Mouse (Mus musculus) embryonic facial prominence, embryonic 12.5 days (tissue): ENCODE results near the gene Kank2. TPM values are rescaled to one million over a fixed set of nuclear protein-coding genes. Genes with fewer than 3 reads are reported as not detected.
A peak's percentile ranks its signal among the peaks of the same experiment; 100 is the strongest.

Experiments
- ATAC-seq: fragments of 200-750 bp; cut with Nextera tagmentation; 2 replicates; pipeline ENCODE4 v1.8.0; 2017; ENCODE audit not compliant: insufficient number of reproducible peaks, insufficient read depth, low FRiP score, low TSS enrichment
- H3K27ac ChIP-seq: fragments of 300-500 bp; sonication (generic); 2 replicates; pipeline ENCODE4 v1.5.1; 2016; ENCODE audit warnings: mild to moderate bottlenecking
- H3K27me3 ChIP-seq: fragments of 300-500 bp; sonication (generic); 2 replicates; pipeline ENCODE4 v1.6.1; 2016; ENCODE audit warnings: mild to moderate bottlenecking, moderate library complexity
- H3K36me3 ChIP-seq: fragments of 300-500 bp; sonication (generic); 2 replicates; pipeline ENCODE4 v1.6.1; 2016; ENCODE audit warnings: mild to moderate bottlenecking
- H3K4me1 ChIP-seq: fragments of 300-500 bp; sonication (generic); 2 replicates; pipeline ENCODE4 v1.6.1; 2016
- H3K4me2 ChIP-seq: fragments of 300-500 bp; sonication (generic); replicated peaks from 2 replicates; pipeline ENCODE4 v1.6.1; 2016; ENCODE audit warnings: mild to moderate bottlenecking, moderate library complexity
- H3K4me3 ChIP-seq: fragments of 300-500 bp; sonication (generic); 2 replicates; pipeline ENCODE4 v1.5.1; 2016; ENCODE audit warnings: mild to moderate bottlenecking
- H3K9ac ChIP-seq: fragments of 300-500 bp; sonication (generic); 2 replicates; pipeline ENCODE4 v1.6.1; 2016; ENCODE audit warnings: mild to moderate bottlenecking, moderate library complexity
- H3K9me3 ChIP-seq: fragments of 300-500 bp; sonication (generic); 2 replicates; pipeline ENCODE4 v1.6.1; 2016; ENCODE audit warnings: mild to moderate bottlenecking, moderate library complexity
- WGBS: fragments of 180-500 bp; shearing (Covaris S2); methylation state at CpG from one replicate; pipeline ENCODE4 v1.1.7; 2016; 5-methylcytosine and 5-hydroxymethylcytosine counted together
- polyA plus RNA-seq: library from polyadenylated mRNA; unstranded; fragments of >200 nt; fragmentation: Nextera tagmentation; extraction: Ambion mirVana; gene quantifications from 2 replicates; pipeline ENCODE4 v1.2.1, GENCODE M21; 2016

The Kank2 gene
- polyA plus RNA-seq: 20.4 and 21.6 TPM in 2 replicates

- peak within 1 kb of the TSS; percentile 66 for H3K4me3 ChIP-seq
- no peaks in the 10 kb centered on the region for H3K27me3 ChIP-seq
- peak within 1 kb of the TSS; percentile 83 for H3K9ac ChIP-seq
- H3K4me2 ChIP-seq: peak within 1 kb of the TSS; percentile 70
- no peaks in the 10 kb centered on the region for H3K9me3 ChIP-seq
- peaks cover 24% of the 10 kb centered on the region for H3K4me1 ChIP-seq
- ATAC-seq: peak; percentile 70
- WGBS: under 1% methylated on average over 52 of the region's 52 CpGs
- H3K36me3 ChIP-seq: peaks cover 44% of the 10 kb centered on the region
- H3K27ac ChIP-seq: peak within 1 kb of the TSS; percentile 93
Measured at GRCm38 (mm10) chr9:21798345-21799009, at the start of gene Kank2. Kank2 (minus strand) TSS chr9:21798744.

- peaks cover 20% of the 10 kb centered on the region; the same call in 1 of the 2 replicates for H3K36me3 ChIP-seq
- H3K9me3 ChIP-seq: no peaks in the 10 kb centered on the region
- no peaks in the 10 kb centered on the region for H3K27me3 ChIP-seq
- H3K4me3 ChIP-seq: no peak overlapping the region
- peak overlapping the region; percentile 38; the same call in 1 of the 2 replicates for H3K9ac ChIP-seq
- no peak for ATAC-seq
- 22% methylated on average over 10 of the region's 10 CpGs for WGBS
- H3K27ac ChIP-seq: peak overlapping the region; percentile 84
- H3K4me2 ChIP-seq: peak overlapping the region; percentile 39
- H3K4me1 ChIP-seq: peaks cover 40% of the 10 kb centered on the region
Measured at GRCm38 (mm10) chr9:21847926-21848325, 49.4 kb upstream of the Kank2 start.

- no peaks in the 10 kb centered on the region for H3K9me3 ChIP-seq
- no peaks in the 10 kb centered on the region for H3K27me3 ChIP-seq
- peak overlapping the region; percentile 39 for H3K4me2 ChIP-seq
- no peak overlapping the region for H3K4me3 ChIP-seq
- H3K4me1 ChIP-seq: peaks cover 40% of the 10 kb centered on the region
- H3K9ac ChIP-seq: peak overlapping the region; percentile 38
- ATAC-seq: no peak
- peak overlapping the region; percentile 84 for H3K27ac ChIP-seq
- WGBS: 23% methylated on average over 3 of the region's 3 CpGs
- H3K36me3 ChIP-seq: peaks cover 25% of the 10 kb centered on the region
Measured at GRCm38 (mm10) chr9:21847425-21847824, 48.9 kb upstream of the Kank2 start.

- peak overlapping the region; percentile 38 for H3K9ac ChIP-seq
- H3K4me1 ChIP-seq: peaks cover 36% of the 10 kb centered on the region
- 3% methylated on average over 11 of the region's 11 CpGs for WGBS
- peaks cover 28% of the 10 kb centered on the region for H3K36me3 ChIP-seq
- H3K4me2 ChIP-seq: peak overlapping the region; percentile 39
- H3K27ac ChIP-seq: peak overlapping the region; percentile 84
- H3K27me3 ChIP-seq: no peaks in the 10 kb centered on the region
- no peaks in the 10 kb centered on the region for H3K9me3 ChIP-seq
- ATAC-seq: 0 out of 2 replicates have a peak, but pooled peaks have one; percentile 42
- H3K4me3 ChIP-seq: peak overlapping the region; percentile 13; the same call in 1 of the 2 replicates
Measured at GRCm38 (mm10) chr9:21846755-21847341, 48.3 kb upstream of the Kank2 start.

GRCm38 (mm10) chr9:21845381-21846080 is 47.0 kb upstream of the Kank2 start:
- Histone ChIP-seq H3K4me1 (peaks cover 29% of the 10 kb centered on the region), H3K9me3 (no peaks in the 10 kb centered on the region), H3K9ac (0 out of 2 replicates have a peak overlapping the region, but pooled peaks have one; percentile 24), H3K4me3 (no peak overlapping the region), H3K4me2 (no peak overlapping the region), H3K27me3 (no peaks in the 10 kb centered on the region), H3K36me3 (peaks cover 28% of the 10 kb centered on the region), H3K27ac (no peak overlapping the region)
- WGBS: 39% methylated on average over 14 of the region's 14 CpGs
- ATAC-seq: no peak

- Histone ChIP-seq H3K4me1 (peaks cover 21% of the 10 kb centered on the region), H3K27ac (no peak overlapping the region)
- WGBS: 78% methylated on average over 6 of the region's 6 CpGs
Measured at GRCm38 (mm10) chr9:21843086-21843485, 44.5 kb upstream of the Kank2 start.

GRCm38 (mm10) chr9:21842391-21842790 is 43.8 kb upstream of the Kank2 start:
- H3K4me1 ChIP-seq: peaks cover 14% of the 10 kb centered on the region

More at GRCm38 (mm10) chr9:21843086-21843485, 44.5 kb upstream of the Kank2 start:
- Histone ChIP-seq H3K27me3 (no peaks in the 10 kb centered on the region), H3K4me2 (no peak overlapping the region), H3K4me3 (no peak overlapping the region), H3K36me3 (peaks cover 42% of the 10 kb centered on the region), H3K9me3 (no peaks in the 10 kb centered on the region), H3K9ac (no peak overlapping the region)
- no peak for ATAC-seq

GRCm38 (mm10) chr9:21841340-21841739 is 42.8 kb upstream of the Kank2 start:
- no peak for ATAC-seq
- H3K9ac ChIP-seq: no peak overlapping the region
- H3K27me3 ChIP-seq: no peaks in the 10 kb centered on the region
- H3K36me3 ChIP-seq: peaks cover 58% of the 10 kb centered on the region
- no peak overlapping the region for H3K27ac ChIP-seq
- peaks cover 4% of the 10 kb centered on the region for H3K4me1 ChIP-seq
- no peak overlapping the region for H3K4me2 ChIP-seq
- WGBS: 91% methylated on average over 6 of the region's 6 CpGs
- no peak overlapping the region for H3K4me3 ChIP-seq
- no peaks in the 10 kb centered on the region for H3K9me3 ChIP-seq

More at GRCm38 (mm10) chr9:21842391-21842790, 43.8 kb upstream of the Kank2 start:
- H3K4me3 ChIP-seq: no peak overlapping the region
- no peak overlapping the region for H3K9ac ChIP-seq
- WGBS: 46% methylated on average over 5 of the region's 5 CpGs
- no peak overlapping the region for H3K27ac ChIP-seq
- no peaks in the 10 kb centered on the region for H3K27me3 ChIP-seq
- no peak for ATAC-seq
- no peaks in the 10 kb centered on the region for H3K9me3 ChIP-seq
- H3K36me3 ChIP-seq: peaks cover 49% of the 10 kb centered on the region
- no peak overlapping the region for H3K4me2 ChIP-seq

- Histone ChIP-seq H3K4me1 (no peaks in the 10 kb centered on the region), H3K9ac (no peak overlapping the region), H3K4me3 (no peak overlapping the region), H3K36me3 (peaks cover 59% of the 10 kb centered on the region), H3K9me3 (no peaks in the 10 kb centered on the region), H3K4me2 (no peak overlapping the region), H3K27me3 (no peaks in the 10 kb centered on the region), H3K27ac (no peak overlapping the region)
- no peak for ATAC-seq
- WGBS: 59% methylated on average over 8 of the region's 8 CpGs
Measured at GRCm38 (mm10) chr9:21840115-21840787, 41.7 kb upstream of the Kank2 start.

- no peak overlapping the region for H3K27ac ChIP-seq
- H3K4me2 ChIP-seq: no peak overlapping the region
- peaks cover 54% of the 10 kb centered on the region for H3K36me3 ChIP-seq
- no peak for ATAC-seq
- H3K4me3 ChIP-seq: no peak overlapping the region
- H3K9me3 ChIP-seq: no peaks in the 10 kb centered on the region
- 88% methylated on average over 2 of the region's 2 CpGs for WGBS
- no peaks in the 10 kb centered on the region for H3K4me1 ChIP-seq
- H3K9ac ChIP-seq: no peak overlapping the region
- no peaks in the 10 kb centered on the region for H3K27me3 ChIP-seq
Measured at GRCm38 (mm10) chr9:21837690-21838089, 39.1 kb upstream of the Kank2 start.

GRCm38 (mm10) chr9:21835258-21835912 is 36.8 kb upstream of the Kank2 start, which contains the start of gene Angptl8:
Angptl8 (plus strand) TSS chr9:21835510.
- WGBS: 83% methylated on average over 15 of the region's 15 CpGs

More at GRCm38 (mm10) chr9:21835258-21835912, 36.8 kb upstream of the Kank2 start, which contains the start of gene Angptl8:
- H3K9ac ChIP-seq: no peak within 1 kb of the TSS
- no peak for ATAC-seq
- H3K4me1 ChIP-seq: no peaks in the 10 kb centered on the region
- no peaks in the 10 kb centered on the region for H3K27me3 ChIP-seq
- H3K4me2 ChIP-seq: no peak within 1 kb of the TSS
- no peak within 1 kb of the TSS for H3K4me3 ChIP-seq
- peaks cover 66% of the 10 kb centered on the region for H3K36me3 ChIP-seq
- no peak within 1 kb of the TSS for H3K27ac ChIP-seq
- H3K9me3 ChIP-seq: no peaks in the 10 kb centered on the region
